Mouse (Mus musculus) cerebellum, adult (tissue): ENCODE data around the gene Il1rn.

Experiments
- ATAC-seq: cut with Nextera tagmentation; 2 replicates; pipeline ENCODE4 v1.9.2; 2017; ENCODE audit warnings: mild to moderate bottlenecking, moderate library complexity, mixed read lengths; ENCODE audit not compliant: insufficient number of reproducible peaks, low FRiP score, low TSS enrichment

The Il1rn gene

GRCm38 (mm10) chr2:24336545-24336944 lies at the start of gene Il1rn:
TSS of gene Il1rn (plus strand) at chr2:24336853.
- no peak for ATAC-seq

GRCm38 (mm10) chr2:24290896-24291295 lies 45.8 kb upstream of the Il1rn start, which contains the start of gene Il1f10:
TSS of gene Il1f10 (plus strand) at chr2:24291196.
- no peak for ATAC-seq

GRCm38 (mm10) chr2:24294616-24295015 lies 42.0 kb upstream of the Il1rn start:
- no peak for ATAC-seq

- ATAC-seq: peak; percentile 49; the same call in 1 of the 2 replicates
Observed at GRCm38 (mm10) chr2:24296837-24297236, 39.8 kb upstream of the Il1rn start.

GRCm38 (mm10) chr2:24311302-24312001 lies 25.2 kb upstream of the Il1rn start:
- no peak for ATAC-seq

GRCm38 (mm10) chr2:24316919-24317318 lies 19.7 kb upstream of the Il1rn start:
- ATAC-seq: no peak

GRCm38 (mm10) chr2:24317919-24318598 lies 18.6 kb upstream of the Il1rn start:
- ATAC-seq: no peak

GRCm38 (mm10) chr2:24335333-24335732 lies 1.3 kb upstream of the Il1rn start:
- no peak for ATAC-seq

GRCm38 (mm10) chr2:24341395-24341885 lies 4.8 kb downstream of the Il1rn start:
- ATAC-seq: no peak

- ATAC-seq: no peak
Observed at GRCm38 (mm10) chr2:24344619-24345018, 8.0 kb downstream of the Il1rn start.

GRCm38 (mm10) chr2:24345056-24345455 lies 8.4 kb downstream of the Il1rn start:
- no peak for ATAC-seq

- ATAC-seq: no peak
Observed at GRCm38 (mm10) chr2:24347926-24348325, 11.3 kb downstream of the Il1rn start.

- no peak for ATAC-seq
Observed at GRCm38 (mm10) chr2:24351159-24351558, 14.5 kb downstream of the Il1rn start.

GRCm38 (mm10) chr2:24353042-24353441 lies 16.4 kb downstream of the Il1rn start:
- ATAC-seq: no peak

- no peak for ATAC-seq
Observed at GRCm38 (mm10) chr2:24357642-24358041, 21.0 kb downstream of the Il1rn start.

- no peak for ATAC-seq
Observed at GRCm38 (mm10) chr2:24359347-24359746, 22.7 kb downstream of the Il1rn start.

GRCm38 (mm10) chr2:24363818-24364217 lies 27.2 kb downstream of the Il1rn start:
- ATAC-seq: no peak

- ATAC-seq: no peak
Observed at GRCm38 (mm10) chr2:24366214-24366975, 29.7 kb downstream of the Il1rn start.

- ATAC-seq: no peak
Observed at GRCm38 (mm10) chr2:24367030-24367894, 30.6 kb downstream of the Il1rn start, which contains the start of gene Psd4. TSS of gene Psd4 (plus strand) at chr2:24367580.

- no peak for ATAC-seq
Observed at GRCm38 (mm10) chr2:24367895-24368261, 31.2 kb downstream of the Il1rn start.
